Mouse (Mus musculus): ENCODE results near the gene Trhde. TPM values are rescaled to one million over a fixed set of nuclear protein-coding genes. Genes with fewer than 3 reads are reported as not detected.

Gene Trhde
- polyA plus RNA-seq, 1 experiment from 2014 or later: 4.4 TPM

DNA sequence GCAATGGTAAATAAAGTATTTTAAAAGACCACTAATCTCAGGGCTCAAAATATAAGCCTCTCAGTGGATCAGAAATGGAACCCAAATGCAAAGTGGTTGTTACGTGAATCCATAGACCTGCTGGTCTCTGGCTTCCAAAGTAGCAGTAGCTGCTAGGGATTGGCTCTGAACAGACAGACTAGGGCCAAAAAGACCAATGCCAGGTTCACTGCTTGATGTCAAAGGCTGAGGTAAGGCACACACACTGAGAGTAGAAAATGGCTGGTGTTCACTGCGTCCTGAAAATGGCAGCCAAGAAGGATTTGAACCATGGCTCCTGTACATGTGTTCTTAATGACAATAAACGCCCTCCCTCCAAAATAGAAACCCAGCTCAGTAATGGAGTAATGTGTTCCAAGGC lies 209.1 kb downstream of the Trhde start:
- Histone ChIP-seq H3K9me3 (ENCODE audit: control insufficient read depth, low read length) (no peaks in the 10 kb centered on the region), H3K9ac (replicated peaks; ENCODE audit: low read depth, low read length) (no peak overlapping the region), H3K27me3 (replicated peaks; ENCODE audit: control insufficient read depth, insufficient read depth, low read length) (no peaks in the 10 kb centered on the region), H3K4me3 (replicated peaks; ENCODE audit: low read length) (no peak overlapping the region), H3K4me1 (replicated peaks; ENCODE audit: control insufficient read depth, insufficient read depth, low read length) (no peaks in the 10 kb centered on the region), H3K4me2 (ENCODE audit: low read length) (no peak overlapping the region), H3K27ac (ENCODE audit: low read length) (no peak overlapping the region), H3K36me3 (ENCODE audit: control insufficient read depth, insufficient read depth) (no peaks in the 10 kb centered on the region)
- no peak for ATAC-seq
- WGBS: 92% methylated on average over 3 of the region's 3 CpGs

DNA sequence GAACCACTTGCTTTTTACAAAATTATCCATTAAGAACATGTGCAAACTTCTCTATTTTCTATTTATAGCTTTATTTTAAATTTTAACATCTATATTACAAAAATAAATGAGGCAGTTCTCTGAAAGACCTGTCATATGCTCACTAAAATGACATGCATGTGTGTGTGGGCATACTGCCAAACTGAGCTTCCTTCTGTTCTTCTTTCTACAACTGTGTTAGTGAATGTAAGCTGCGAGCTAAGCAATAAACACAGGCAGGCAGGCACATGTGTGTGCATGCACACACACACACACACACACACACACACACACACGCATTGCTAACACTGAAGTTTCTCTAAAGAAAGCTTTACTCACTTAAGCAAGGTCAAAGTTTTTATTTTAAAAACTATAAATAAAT lies 223.2 kb downstream of the Trhde start:
- no peak overlapping the region for H3K9ac ChIP-seq (replicated peaks; ENCODE audit: low read depth, low read length)
- no peaks in the 10 kb centered on the region for H3K9me3 ChIP-seq (ENCODE audit: control insufficient read depth, low read length)
- no peak overlapping the region for H3K27ac ChIP-seq (ENCODE audit: low read length)
- no peaks in the 10 kb centered on the region for H3K27me3 ChIP-seq (replicated peaks; ENCODE audit: control insufficient read depth, insufficient read depth, low read length)
- H3K4me1 ChIP-seq (replicated peaks; ENCODE audit: control insufficient read depth, insufficient read depth, low read length): no peaks in the 10 kb centered on the region
- no peak overlapping the region for H3K4me3 ChIP-seq (replicated peaks; ENCODE audit: low read length)
- 55% methylated on average over 2 of the region's 2 CpGs for WGBS
- ATAC-seq: peak; percentile 96
- H3K4me2 ChIP-seq (ENCODE audit: low read length): no peak overlapping the region
- no peaks in the 10 kb centered on the region for H3K36me3 ChIP-seq (ENCODE audit: control insufficient read depth, insufficient read depth)

DNA sequence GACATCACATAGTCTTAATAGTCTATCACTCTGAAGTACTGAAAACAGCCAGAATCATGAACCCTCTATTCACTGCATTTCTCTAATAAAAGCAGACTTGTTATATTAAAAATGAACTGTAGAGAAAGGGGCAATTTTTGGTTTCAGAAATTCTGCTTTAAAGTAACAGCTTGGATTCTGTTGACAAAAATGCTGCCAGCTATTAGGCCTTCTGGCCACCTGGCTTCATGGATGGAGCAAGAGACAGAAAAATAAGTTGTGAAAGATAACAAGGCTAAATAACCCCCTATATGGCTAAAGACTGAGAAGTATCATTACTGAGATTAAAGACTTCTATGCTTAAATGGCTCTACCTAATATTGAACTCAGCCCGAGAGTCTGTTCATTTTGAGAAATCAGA lies 234.2 kb downstream of the Trhde start:
- Histone ChIP-seq H3K9me3 (ENCODE audit: control insufficient read depth, low read length) (no peaks in the 10 kb centered on the region), H3K36me3 (ENCODE audit: control insufficient read depth, insufficient read depth) (no peaks in the 10 kb centered on the region), H3K27me3 (replicated peaks; ENCODE audit: control insufficient read depth, insufficient read depth, low read length) (no peaks in the 10 kb centered on the region), H3K4me1 (replicated peaks; ENCODE audit: control insufficient read depth, insufficient read depth, low read length) (no peaks in the 10 kb centered on the region), H3K27ac (ENCODE audit: low read length) (no peak overlapping the region), H3K4me3 (replicated peaks; ENCODE audit: low read length) (no peak overlapping the region), H3K9ac (replicated peaks; ENCODE audit: low read depth, low read length) (no peak overlapping the region), H3K4me2 (ENCODE audit: low read length) (no peak overlapping the region)
- WGBS: 95% methylated on average over 1 of the region's 1 CpGs
- no peak for ATAC-seq

DNA sequence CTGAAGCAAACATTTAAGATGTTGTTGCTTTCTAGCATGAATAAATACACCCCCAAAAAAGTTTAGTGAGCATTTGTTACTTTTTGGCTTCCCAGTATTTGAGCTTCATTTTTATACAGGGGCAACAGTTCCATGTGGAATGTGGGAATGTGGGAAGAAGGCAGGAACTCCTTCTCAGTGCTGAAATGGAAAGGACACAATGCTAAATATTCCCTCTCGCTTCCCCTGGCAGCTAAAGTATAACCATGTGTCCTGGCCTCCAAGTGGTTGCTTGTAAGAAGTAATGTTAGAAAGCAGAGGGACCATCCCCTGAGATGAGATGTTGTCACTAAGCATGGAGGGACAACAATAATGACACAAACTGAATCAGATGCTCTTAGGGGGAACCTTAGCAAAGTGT lies 292.9 kb downstream of the Trhde start:
- 90% methylated on average over 1 of the region's 1 CpGs for WGBS
- Histone ChIP-seq H3K27ac (ENCODE audit: low read length) (no peak overlapping the region), H3K4me3 (replicated peaks; ENCODE audit: low read length) (no peak overlapping the region), H3K9ac (replicated peaks; ENCODE audit: low read depth, low read length) (no peak overlapping the region), H3K27me3 (replicated peaks; ENCODE audit: control insufficient read depth, insufficient read depth, low read length) (no peaks in the 10 kb centered on the region), H3K4me1 (replicated peaks; ENCODE audit: control insufficient read depth, insufficient read depth, low read length) (no peaks in the 10 kb centered on the region), H3K4me2 (ENCODE audit: low read length) (no peak overlapping the region), H3K9me3 (ENCODE audit: control insufficient read depth, low read length) (no peaks in the 10 kb centered on the region), H3K36me3 (ENCODE audit: control insufficient read depth, insufficient read depth) (no peaks in the 10 kb centered on the region)
- no peak for ATAC-seq

DNA sequence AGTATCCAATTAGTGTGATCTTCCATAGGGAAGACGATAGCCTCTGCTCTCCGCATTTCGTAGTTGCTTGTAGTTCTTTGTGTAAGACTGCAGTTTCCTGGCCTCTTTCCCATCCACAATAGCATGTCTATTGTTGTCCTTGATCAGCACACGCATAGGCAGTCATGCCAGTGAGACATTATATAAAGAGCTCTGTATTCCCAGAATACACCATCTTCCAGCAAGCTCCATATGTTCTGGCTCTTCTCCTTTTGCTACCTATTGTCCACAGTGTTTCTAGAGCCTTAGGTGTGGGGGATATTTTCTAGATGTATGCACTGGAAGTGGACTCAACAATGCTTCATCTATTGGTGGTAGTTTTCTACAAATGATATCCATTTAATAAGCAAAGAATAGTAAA lies 313.3 kb downstream of the Trhde start:
- WGBS: 63% methylated on average over 4 of the region's 4 CpGs
- ATAC-seq: no peak
- H3K4me2 ChIP-seq (ENCODE audit: low read length): no peak overlapping the region
- no peak overlapping the region for H3K27ac ChIP-seq (ENCODE audit: low read length)
- H3K27me3 ChIP-seq (replicated peaks; ENCODE audit: control insufficient read depth, insufficient read depth, low read length): no peaks in the 10 kb centered on the region
- no peaks in the 10 kb centered on the region for H3K9me3 ChIP-seq (ENCODE audit: control insufficient read depth, low read length)
- H3K9ac ChIP-seq (replicated peaks; ENCODE audit: low read depth, low read length): no peak overlapping the region
- H3K4me3 ChIP-seq (replicated peaks; ENCODE audit: low read length): no peak overlapping the region
- no peaks in the 10 kb centered on the region for H3K36me3 ChIP-seq (ENCODE audit: control insufficient read depth, insufficient read depth)
- H3K4me1 ChIP-seq (replicated peaks; ENCODE audit: control insufficient read depth, insufficient read depth, low read length): no peaks in the 10 kb centered on the region

DNA sequence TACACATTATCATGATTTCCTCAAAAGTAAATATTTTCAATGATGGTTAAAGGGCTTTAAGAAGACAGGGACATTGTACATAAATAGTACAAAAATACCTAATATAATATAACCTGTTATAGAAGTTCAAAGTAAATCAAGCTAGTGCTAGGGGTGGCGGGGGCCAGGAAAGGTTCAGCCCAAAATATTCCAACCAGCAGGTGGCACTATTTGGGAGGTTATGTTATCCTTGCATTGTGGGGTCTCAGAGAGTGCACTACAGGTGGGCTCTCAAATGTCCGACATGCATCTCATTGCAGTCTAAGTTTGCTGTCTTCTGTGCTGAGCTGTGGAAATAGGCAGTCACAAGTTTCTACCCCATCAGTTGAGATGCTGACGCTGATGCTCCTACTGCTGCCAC lies 346.5 kb downstream of the Trhde start:
- Histone ChIP-seq H3K27ac (ENCODE audit: low read length) (no peak overlapping the region), H3K9ac (replicated peaks; ENCODE audit: low read depth, low read length) (no peak overlapping the region), H3K27me3 (replicated peaks; ENCODE audit: control insufficient read depth, insufficient read depth, low read length) (no peaks in the 10 kb centered on the region), H3K9me3 (ENCODE audit: control insufficient read depth, low read length) (no peaks in the 10 kb centered on the region), H3K36me3 (ENCODE audit: control insufficient read depth, insufficient read depth) (no peaks in the 10 kb centered on the region), H3K4me3 (replicated peaks; ENCODE audit: low read length) (no peak overlapping the region), H3K4me1 (replicated peaks; ENCODE audit: control insufficient read depth, insufficient read depth, low read length) (no peaks in the 10 kb centered on the region), H3K4me2 (ENCODE audit: low read length) (no peak overlapping the region)
- no peak for ATAC-seq
- WGBS: 70% methylated on average over 3 of the region's 3 CpGs

DNA sequence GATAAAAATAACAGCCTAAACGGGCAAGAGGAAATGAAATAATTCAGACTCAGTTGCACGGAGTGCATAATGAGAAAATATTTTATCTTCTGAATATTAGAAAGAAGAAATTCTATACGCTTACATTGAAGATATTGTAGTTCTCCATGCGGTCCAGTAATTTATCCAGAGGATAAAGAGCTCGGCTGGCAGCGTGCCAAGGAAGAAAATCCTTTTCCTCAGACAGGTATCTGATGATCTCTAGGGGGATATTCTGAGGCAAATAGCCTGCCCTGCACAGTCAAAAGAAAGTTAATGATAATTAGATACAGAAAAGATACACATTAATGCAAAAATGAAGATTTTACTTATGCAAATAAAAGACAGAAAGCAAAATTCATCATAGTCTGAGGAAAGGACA lies 354.0 kb downstream of the Trhde start:
- no peak overlapping the region for H3K27ac ChIP-seq (ENCODE audit: low read length)
- no peak overlapping the region for H3K4me2 ChIP-seq (ENCODE audit: low read length)
- H3K27me3 ChIP-seq (replicated peaks; ENCODE audit: control insufficient read depth, insufficient read depth, low read length): no peaks in the 10 kb centered on the region
- H3K9ac ChIP-seq (replicated peaks; ENCODE audit: low read depth, low read length): no peak overlapping the region
- WGBS: 42% methylated on average over 6 of the region's 6 CpGs
- ATAC-seq: no peak
- no peaks in the 10 kb centered on the region for H3K36me3 ChIP-seq (ENCODE audit: control insufficient read depth, insufficient read depth)
- no peak overlapping the region for H3K4me3 ChIP-seq (replicated peaks; ENCODE audit: low read length)
- H3K9me3 ChIP-seq (ENCODE audit: control insufficient read depth, low read length): no peaks in the 10 kb centered on the region
- no peaks in the 10 kb centered on the region for H3K4me1 ChIP-seq (replicated peaks; ENCODE audit: control insufficient read depth, insufficient read depth, low read length)

DNA sequence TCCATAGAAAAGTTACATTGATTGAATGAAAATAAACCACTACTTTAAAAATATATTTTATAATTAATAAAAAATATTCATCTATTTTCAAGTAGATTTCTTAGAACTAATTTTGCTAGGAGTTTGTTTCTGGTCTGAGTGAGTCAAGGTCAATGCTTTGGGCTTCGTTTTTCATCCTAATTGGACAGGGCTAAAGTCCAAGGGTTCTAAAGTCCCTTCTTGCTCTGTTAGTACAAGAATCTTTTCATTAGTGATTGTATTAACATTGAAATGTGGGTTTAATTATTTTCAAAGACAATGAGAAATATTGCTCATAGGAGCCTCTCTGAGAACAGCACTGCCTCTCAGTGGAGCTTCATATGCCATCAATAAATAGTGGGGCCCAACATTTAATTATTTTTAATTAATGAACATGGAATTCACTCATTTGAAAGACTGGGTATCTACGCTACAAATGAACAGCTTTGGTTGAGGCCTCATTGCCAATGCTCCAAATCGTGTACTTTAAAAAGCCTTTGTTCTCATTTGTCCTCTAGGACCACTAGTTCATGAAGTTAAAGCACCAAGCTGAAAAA lies 383.1 kb downstream of the Trhde start:
- Histone ChIP-seq H3K4me3 (replicated peaks; ENCODE audit: low read length) (no peak overlapping the region), H3K27ac (ENCODE audit: low read length) (no peak overlapping the region), H3K4me2 (ENCODE audit: low read length) (no peak overlapping the region), H3K4me1 (replicated peaks; ENCODE audit: control insufficient read depth, insufficient read depth, low read length) (no peaks in the 10 kb centered on the region), H3K36me3 (ENCODE audit: control insufficient read depth, insufficient read depth) (no peaks in the 10 kb centered on the region), H3K9ac (replicated peaks; ENCODE audit: low read depth, low read length) (no peak overlapping the region), H3K9me3 (ENCODE audit: control insufficient read depth, low read length) (no peaks in the 10 kb centered on the region), H3K27me3 (replicated peaks; ENCODE audit: control insufficient read depth, insufficient read depth, low read length) (no peaks in the 10 kb centered on the region)
- ATAC-seq: no peak
- 35% methylated on average over 3 of the region's 3 CpGs for WGBS

DNA sequence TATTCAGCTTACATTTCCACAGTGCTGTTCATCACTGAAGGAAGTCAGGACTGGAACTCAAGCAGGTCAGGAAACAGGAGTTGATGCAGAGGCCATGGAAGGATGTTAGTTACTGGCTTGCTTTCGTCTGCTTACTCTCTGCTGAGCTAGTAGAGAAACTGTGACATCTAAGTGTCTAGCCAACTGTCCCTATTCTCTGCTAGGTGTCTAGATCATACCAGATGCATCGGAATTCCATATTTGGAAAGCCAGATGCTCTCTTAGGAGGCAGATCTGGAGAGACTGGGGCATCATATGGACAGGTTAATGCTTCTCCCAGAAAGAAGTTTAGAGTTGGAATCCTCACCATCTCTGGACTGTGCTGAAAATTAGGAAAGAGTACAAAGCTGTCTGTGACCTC lies 386.4 kb downstream of the Trhde start:
- 94% methylated on average over 2 of the region's 2 CpGs for WGBS
- Histone ChIP-seq H3K36me3 (ENCODE audit: control insufficient read depth, insufficient read depth) (no peaks in the 10 kb centered on the region), H3K4me3 (replicated peaks; ENCODE audit: low read length) (no peak overlapping the region), H3K27ac (ENCODE audit: low read length) (no peak overlapping the region), H3K9ac (replicated peaks; ENCODE audit: low read depth, low read length) (no peak overlapping the region), H3K9me3 (ENCODE audit: control insufficient read depth, low read length) (no peaks in the 10 kb centered on the region), H3K4me2 (ENCODE audit: low read length) (no peak overlapping the region), H3K4me1 (replicated peaks; ENCODE audit: control insufficient read depth, insufficient read depth, low read length) (no peaks in the 10 kb centered on the region), H3K27me3 (replicated peaks; ENCODE audit: control insufficient read depth, insufficient read depth, low read length) (no peaks in the 10 kb centered on the region)
- no peak for ATAC-seq

DNA sequence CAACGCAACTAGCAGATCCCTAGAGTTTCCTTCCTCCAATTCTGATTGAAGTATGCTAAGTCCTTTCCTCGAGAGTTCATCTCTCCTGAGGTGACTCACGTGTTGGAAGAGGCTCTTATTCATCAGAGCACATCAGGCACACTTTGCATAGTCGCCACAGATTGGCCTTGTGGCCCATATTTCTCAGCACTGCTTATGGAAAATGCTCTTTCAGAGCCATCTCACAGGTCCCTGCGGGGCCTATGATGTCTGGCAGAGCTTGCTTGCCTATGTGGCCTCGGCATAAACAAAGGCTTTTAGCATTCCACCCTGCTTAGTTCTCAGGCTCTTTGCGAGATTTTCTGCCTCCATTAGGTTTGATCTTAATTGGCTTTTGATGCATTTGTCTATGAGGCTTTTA lies 396.8 kb downstream of the Trhde start:
- no peaks in the 10 kb centered on the region for H3K4me1 ChIP-seq (replicated peaks; ENCODE audit: control insufficient read depth, insufficient read depth, low read length)
- H3K9me3 ChIP-seq (ENCODE audit: control insufficient read depth, low read length): no peaks in the 10 kb centered on the region
- H3K4me3 ChIP-seq (replicated peaks; ENCODE audit: low read length): no peak overlapping the region
- H3K4me2 ChIP-seq (ENCODE audit: low read length): no peak overlapping the region
- no peaks in the 10 kb centered on the region for H3K36me3 ChIP-seq (ENCODE audit: control insufficient read depth, insufficient read depth)
- no peak for ATAC-seq
- no peak overlapping the region for H3K27ac ChIP-seq (ENCODE audit: low read length)
- no peak overlapping the region for H3K9ac ChIP-seq (replicated peaks; ENCODE audit: low read depth, low read length)
- no peaks in the 10 kb centered on the region for H3K27me3 ChIP-seq (replicated peaks; ENCODE audit: control insufficient read depth, insufficient read depth, low read length)
- 23% methylated on average over 7 of the region's 7 CpGs for WGBS
